Mouse (Mus musculus) frontal cortex, adult 2 months (tissue): ENCODE measurements at regions not wholly inside any gene's neighbourhood (a gene's known extent, or its start where the extent isn't known, plus 50 kb on each side); places are given as distances from the start of the nearest gene placed in this dataset.
A peak's percentile ranks its signal among the peaks of the same experiment; 100 is the strongest.

Source experiments
- DNase-seq, 2 experiments: peaks; one replicate each; pipeline ENCODE4 v3.0.0; 2022; ENCODE audit warnings: low spot score in 1 of 2; ENCODE audit errors: extremely low spot score in 1 of 2

GRCm38 (mm10) chr12:35863141-35863540 is 62.3 kb upstream of the Agr3 start:
- DNase-seq, result no peak

GRCm38 (mm10) chr12:35853159-35853558 is 72.3 kb upstream of the Agr3 start:
- DNase-seq, result peak; percentile 49 to 73

GRCm38 (mm10) chr12:35846905-35847610 is 78.4 kb upstream of the Agr3 start:
- peak; percentile 8 to 55 for DNase-seq

- DNase-seq, result peak in 1 of 2 experiments; percentile 25
Measured at GRCm38 (mm10) chr12:35836946-35837345, 88.5 kb upstream of the Agr3 start.

- peak in 1 of 2 experiments; percentile 28 for DNase-seq
Measured at GRCm38 (mm10) chr12:35833285-35833684, 92.1 kb upstream of the Agr3 start.

- no peak for DNase-seq
Measured at GRCm38 (mm10) chr12:35831922-35832512, 93.4 kb upstream of the Agr3 start.

- peak in 1 of 2 experiments; percentile 72 for DNase-seq
Measured at GRCm38 (mm10) chr12:35831268-35831667, 94.2 kb upstream of the Agr3 start.

- DNase-seq, result no peak
Measured at GRCm38 (mm10) chr12:35827797-35828196, 97.6 kb upstream of the Agr3 start.

GRCm38 (mm10) chr12:35826990-35827389 is 98.4 kb upstream of the Agr3 start:
- no peak for DNase-seq

- DNase-seq, result peak in 1 of 2 experiments; percentile 13
Measured at GRCm38 (mm10) chr12:35824587-35824987, 100.8 kb upstream of the Agr3 start.

- DNase-seq, result no peak
Measured at GRCm38 (mm10) chr12:35799261-35799660, 126.2 kb upstream of the Agr3 start.

GRCm38 (mm10) chr12:35775396-35775795 is 150.0 kb upstream of the Agr3 start:
- no peak for DNase-seq

- DNase-seq, result no peak
Measured at GRCm38 (mm10) chr12:35770387-35771024, 154.9 kb upstream of the Agr3 start.

GRCm38 (mm10) chr12:35758916-35759315 is 166.5 kb upstream of the Agr3 start:
- no peak for DNase-seq

GRCm38 (mm10) chr12:35755159-35755558 is 170.3 kb upstream of the Agr3 start:
- DNase-seq, result no peak

GRCm38 (mm10) chr12:35747997-35748396 is 177.4 kb upstream of the Agr3 start:
- no peak for DNase-seq

GRCm38 (mm10) chr12:35746691-35747299 is 178.6 kb upstream of the Agr3 start:
- DNase-seq, result no peak

- peak in 1 of 2 experiments; percentile 37 for DNase-seq
Measured at GRCm38 (mm10) chr12:35742729-35743128, 182.7 kb upstream of the Agr3 start.

GRCm38 (mm10) chr12:35736427-35736826 is 189.0 kb upstream of the Agr3 start:
- DNase-seq, result peak in 1 of 2 experiments; percentile 17

- no peak for DNase-seq
Measured at GRCm38 (mm10) chr12:35735002-35735401, 190.4 kb upstream of the Agr3 start.

GRCm38 (mm10) chr12:35734371-35734770 is 191.0 kb upstream of the Agr3 start:
- no peak for DNase-seq
